ENCODE assay signal across 27 mouse cellular contexts in genomic region chr11:75278115-75278514, GRCm38 (mm10).
DNase-seq lines count a peak whose midpoint lies in the region; ATAC-seq lines count a peak whose summit lies in the region.
"Had no signal": no experiment of that assay in that cellular context is flagged by ENCODE, and none has a peak within 500 bp of the region (broad histone marks: within the 10 kb centered on the region; RNA-seq: fewer than 3 reads in every experiment).

No protein-coding gene starts in this region.

- 50% methylated on average over 7 of the region's 7 CpGs for WGBS in heart, embryonic 13.5 days
- WGBS in midbrain, embryonic 12.5 days = 26% methylated on average over 7 of the region's 7 CpGs
- 24% methylated on average over 7 of the region's 7 CpGs for WGBS in midbrain, embryonic 14.5 days

- peaks cover 75% of the 10 kb centered on the region for H3K4me1 ChIP-seq in heart, embryonic 13.5 days
- peaks cover 74% of the 10 kb centered on the region for H3K4me1 ChIP-seq in midbrain, embryonic 12.5 days
- H3K4me1 ChIP-seq in midbrain, embryonic 14.5 days (ENCODE audit: control insufficient read depth, insufficient read depth, low read length) = peaks cover 68% of the 10 kb centered on the region

- H3K27me3 ChIP-seq in heart, embryonic 13.5 days (replicated peaks) = peaks cover 24% of the 10 kb centered on the region
- H3K27me3 ChIP-seq in midbrain, embryonic 12.5 days = peaks cover 38% of the 10 kb centered on the region
- H3K27me3 ChIP-seq in midbrain, embryonic 14.5 days (ENCODE audit: control insufficient read depth, insufficient read depth, low read length) = peaks cover 4% of the 10 kb centered on the region; the same call in 1 of the 2 replicates

- H3K9me3 ChIP-seq in heart, embryonic 13.5 days = no peaks in the 10 kb centered on the region
- H3K9me3 ChIP-seq in midbrain, embryonic 12.5 days = no peaks in the 10 kb centered on the region
- H3K9me3 ChIP-seq in midbrain, embryonic 14.5 days (ENCODE audit: control insufficient read depth, low read length) = no peaks in the 10 kb centered on the region
- H3K9me3 ChIP-seq: embryonic facial prominence, embryonic 15.5 days; G1E; hindbrain, embryonic 12.5 days had no signal

- H3K4me2 ChIP-seq in heart, embryonic 13.5 days = no peak overlapping the region
- H3K4me2 ChIP-seq in midbrain, embryonic 12.5 days (replicated peaks) = no peak overlapping the region
- no peak overlapping the region for H3K4me2 ChIP-seq in midbrain, embryonic 14.5 days (ENCODE audit: low read length)
- H3K4me2 ChIP-seq: embryonic facial prominence, embryonic 15.5 days; hindbrain, embryonic 12.5 days had no signal

- DNase-seq in cerebellum, adult 9-11 months = peak; percentile 12
- no peak for DNase-seq in cerebellum, postnatal 25 days
- no peak for DNase-seq in heart, adult 9 months (ENCODE audit: low spot score in 2 of 2)
- no peak for DNase-seq in midbrain, embryonic 14.5 days
- DNase-seq in lung, adult 18-20 months = no peak
- DNase-seq: adrenal gland, adult 8-10 months; cerebellum, adult 8-10 months; gastrocnemius, postnatal 14 days; heart, postnatal 14 days; kidney, adult 11 months; kidney, postnatal 14 days; layer of hippocampus, adult 9-11 months; liver; lung, embryonic 14.5 days; lung, postnatal 36 days; right cerebral cortex, postnatal 4 days; thymus, adult 18-20 months; thymus, postnatal 25 days had no signal

- no peaks in the 10 kb centered on the region for H3K36me3 ChIP-seq in heart, embryonic 13.5 days
- H3K36me3 ChIP-seq in midbrain, embryonic 12.5 days = no peaks in the 10 kb centered on the region
- H3K36me3 ChIP-seq in midbrain, embryonic 14.5 days (ENCODE audit: control insufficient read depth, insufficient read depth, low read length) = no peaks in the 10 kb centered on the region
- H3K36me3 ChIP-seq: embryonic facial prominence, embryonic 15.5 days; G1E; hindbrain, embryonic 12.5 days had no signal

- no peak overlapping the region for H3K4me3 ChIP-seq in heart, embryonic 13.5 days
- no peak overlapping the region for H3K4me3 ChIP-seq in midbrain, embryonic 12.5 days
- H3K4me3 ChIP-seq in midbrain, embryonic 14.5 days (replicated peaks; ENCODE audit: low read depth, low read length) = no peak overlapping the region
- H3K4me3 ChIP-seq: embryonic facial prominence, embryonic 15.5 days; hindbrain, embryonic 12.5 days had no signal

- no peak for ATAC-seq in heart, embryonic 13.5 days (ENCODE audit: extremely low read depth, insufficient number of reproducible peaks, low FRiP score, low TSS enrichment)
- no peak for ATAC-seq in midbrain, embryonic 12.5 days (ENCODE audit: low FRiP score, low read depth)
- ATAC-seq in midbrain, embryonic 14.5 days (ENCODE audit: low FRiP score, low TSS enrichment) = no peak
- ATAC-seq: forebrain, embryonic 14.5 days; inflammation-experienced regulatory T-cells, adult 6 months had no signal

- H3K9ac ChIP-seq in heart, embryonic 13.5 days = no peak overlapping the region
- H3K9ac ChIP-seq in midbrain, embryonic 12.5 days (replicated peaks) = 0 out of 2 replicates have a peak overlapping the region, but pooled peaks have one; percentile 43
- H3K9ac ChIP-seq in midbrain, embryonic 14.5 days (replicated peaks; ENCODE audit: low read length) = no peak overlapping the region
- H3K9ac ChIP-seq: embryonic facial prominence, embryonic 15.5 days; hindbrain, embryonic 12.5 days; liver, embryonic 14.5 days; lung, embryonic 14.5 days had no signal

- 0 out of 2 replicates have a peak overlapping the region, but pooled peaks have one; percentile 17 for H3K27ac ChIP-seq in heart, embryonic 13.5 days (replicated peaks)
- 0 out of 2 replicates have a peak overlapping the region, but pooled peaks have one; percentile 39 for H3K27ac ChIP-seq in midbrain, embryonic 12.5 days (replicated peaks)
- no peak overlapping the region for H3K27ac ChIP-seq in midbrain, embryonic 14.5 days (replicated peaks; ENCODE audit: low read depth, low read length)
- H3K27ac ChIP-seq: embryonic facial prominence, embryonic 15.5 days; hindbrain, embryonic 12.5 days; liver, embryonic 14.5 days; stomach, postnatal 0 days had no signal
